Mouse (Mus musculus): ENCODE measurements around the gene Loxl3. TPM values are rescaled to one million over a fixed set of nuclear protein-coding genes. Genes with fewer than 3 reads are reported as not detected.

Gene Loxl3
- polyA plus RNA-seq, 1 experiment from 2014 or later = 10.5 TPM

- 79% methylated on average over 5 of the region's 5 CpGs for WGBS
- peaks cover 28% of the 10 kb centered on the region for H3K4me1 ChIP-seq (replicated peaks)
- DNase-seq (ENCODE audit: low spot score) = no peak
- no peaks in the 10 kb centered on the region for H3K36me3 ChIP-seq
- H3K4me3 ChIP-seq = no peak overlapping the region
- H3K27me3 ChIP-seq (ENCODE audit: insufficient read depth, poor library complexity, severe bottlenecking) = peaks cover 24% of the 10 kb centered on the region
- H3K27ac ChIP-seq = no peak overlapping the region
- no peaks in the 10 kb centered on the region for H3K9me3 ChIP-seq
Observed at GRCm38 (mm10) chr6:83040601-83041000, 6.6 kb downstream of the Loxl3 start.

- H3K27ac ChIP-seq = 0 out of 2 replicates have a peak overlapping the region, but pooled peaks have one; percentile 40
- H3K36me3 ChIP-seq = no peaks in the 10 kb centered on the region
- no peak for DNase-seq (ENCODE audit: low spot score)
- peaks cover 22% of the 10 kb centered on the region for H3K4me1 ChIP-seq (replicated peaks)
- no peaks in the 10 kb centered on the region for H3K27me3 ChIP-seq (ENCODE audit: insufficient read depth, poor library complexity, severe bottlenecking)
- 60% methylated on average over 6 of the region's 6 CpGs for WGBS
- no peak overlapping the region for H3K4me3 ChIP-seq
- H3K9me3 ChIP-seq = no peaks in the 10 kb centered on the region
Observed at GRCm38 (mm10) chr6:83043561-83043960, 9.6 kb downstream of the Loxl3 start.

GRCm38 (mm10) chr6:83043993-83044392, 10.0 kb downstream of the Loxl3 start:
- no peaks in the 10 kb centered on the region for H3K9me3 ChIP-seq
- no peaks in the 10 kb centered on the region for H3K27me3 ChIP-seq (ENCODE audit: insufficient read depth, poor library complexity, severe bottlenecking)
- H3K4me3 ChIP-seq = no peak overlapping the region
- 0 out of 2 replicates have a peak overlapping the region, but pooled peaks have one; percentile 40 for H3K27ac ChIP-seq
- H3K4me1 ChIP-seq (replicated peaks) = peaks cover 18% of the 10 kb centered on the region
- no peaks in the 10 kb centered on the region for H3K36me3 ChIP-seq
- 90% methylated on average over 5 of the region's 5 CpGs for WGBS
- DNase-seq (ENCODE audit: low spot score) = no peak

GRCm38 (mm10) chr6:83044742-83045141, 10.8 kb downstream of the Loxl3 start:
- H3K36me3 ChIP-seq = no peaks in the 10 kb centered on the region
- WGBS = 78% methylated on average over 9 of the region's 9 CpGs
- H3K27ac ChIP-seq = no peak overlapping the region
- H3K4me1 ChIP-seq (replicated peaks) = peaks cover 18% of the 10 kb centered on the region
- DNase-seq (ENCODE audit: low spot score) = no peak
- no peak overlapping the region for H3K4me3 ChIP-seq
- no peaks in the 10 kb centered on the region for H3K9me3 ChIP-seq
- H3K27me3 ChIP-seq (ENCODE audit: insufficient read depth, poor library complexity, severe bottlenecking) = no peaks in the 10 kb centered on the region

GRCm38 (mm10) chr6:83049367-83049766, 15.4 kb downstream of the Loxl3 start:
- Histone ChIP-seq H3K27ac (no peak overlapping the region), H3K27me3 (ENCODE audit: insufficient read depth, poor library complexity, severe bottlenecking) (no peaks in the 10 kb centered on the region), H3K9me3 (no peaks in the 10 kb centered on the region), H3K4me1 (replicated peaks) (peaks cover 27% of the 10 kb centered on the region), H3K36me3 (peaks cover 24% of the 10 kb centered on the region), H3K4me3 (no peak overlapping the region)
- DNase-seq (ENCODE audit: low spot score) = no peak
- WGBS = 73% methylated on average over 10 of the region's 10 CpGs

GRCm38 (mm10) chr6:83053136-83053960, 19.4 kb downstream of the Loxl3 start:
- peak overlapping the region; percentile 95 for H3K27ac ChIP-seq
- peaks cover 49% of the 10 kb centered on the region for H3K36me3 ChIP-seq
- peaks cover 40% of the 10 kb centered on the region for H3K4me1 ChIP-seq (replicated peaks)
- H3K4me3 ChIP-seq = peak overlapping the region; percentile 99
- H3K9me3 ChIP-seq = no peaks in the 10 kb centered on the region
- whole genome bisulfite sequencing = 3% methylated on average over 26 of the region's 26 CpGs
- DNase-seq (ENCODE audit: low spot score) = peak; percentile 66
- H3K27me3 ChIP-seq (ENCODE audit: insufficient read depth, poor library complexity, severe bottlenecking) = no peaks in the 10 kb centered on the region

- no peaks in the 10 kb centered on the region for H3K9me3 ChIP-seq
- peak; percentile 97 for DNase-seq (ENCODE audit: low spot score)
- H3K27me3 ChIP-seq (ENCODE audit: insufficient read depth, poor library complexity, severe bottlenecking) = 0 out of 2 replicates have a peak, but pooled peaks cover 3% of the 10 kb centered on the region
- H3K4me3 ChIP-seq = peak within 1 kb of the TSS; percentile 99
- peaks cover 40% of the 10 kb centered on the region for H3K4me1 ChIP-seq (replicated peaks)
- under 1% methylated on average over 64 of the region's 64 CpGs for whole genome bisulfite sequencing
- H3K27ac ChIP-seq = peak within 1 kb of the TSS; percentile 95
- H3K36me3 ChIP-seq = peaks cover 49% of the 10 kb centered on the region
Observed at GRCm38 (mm10) chr6:83054074-83054851, 20.3 kb downstream of the Loxl3 start, which contains the start of gene Aup1. Aup1 (plus strand) TSS chr6:83054521.

- Histone ChIP-seq H3K27me3 (ENCODE audit: insufficient read depth, poor library complexity, severe bottlenecking) (0 out of 2 replicates have a peak, but pooled peaks cover 3% of the 10 kb centered on the region), H3K4me3 (peak within 1 kb of the TSS; percentile 99), H3K36me3 (peaks cover 47% of the 10 kb centered on the region), H3K9me3 (no peaks in the 10 kb centered on the region), H3K4me1 (replicated peaks) (peaks cover 40% of the 10 kb centered on the region), H3K27ac (peak within 1 kb of the TSS; percentile 95)
- DNase-seq (ENCODE audit: low spot score) = no peak
- WGBS = under 1% methylated on average over 50 of the region's 50 CpGs
Observed at GRCm38 (mm10) chr6:83054871-83055431, 21.0 kb downstream of the Loxl3 start, which contains the start of gene Htra2. Htra2 (minus strand) TSS chr6:83055273.

GRCm38 (mm10) chr6:83057790-83058189, 23.8 kb downstream of the Loxl3 start, which contains the start of gene Dqx1:
Dqx1 (plus strand) TSS chr6:83057844.
- Histone ChIP-seq H3K36me3 (peaks cover 25% of the 10 kb centered on the region), H3K4me1 (replicated peaks) (peaks cover 30% of the 10 kb centered on the region), H3K4me3 (peak within 1 kb of the TSS; percentile 6; the same call in 1 of the 2 replicates), H3K27me3 (ENCODE audit: insufficient read depth, poor library complexity, severe bottlenecking) (peaks cover 31% of the 10 kb centered on the region), H3K27ac (no peak within 1 kb of the TSS), H3K9me3 (no peaks in the 10 kb centered on the region)
- 48% methylated on average over 3 of the region's 3 CpGs for WGBS
- DNase-seq (ENCODE audit: low spot score) = no peak

GRCm38 (mm10) chr6:83058725-83059124, 24.8 kb downstream of the Loxl3 start:
- Histone ChIP-seq H3K4me3 (no peak overlapping the region), H3K27ac (no peak overlapping the region), H3K9me3 (no peaks in the 10 kb centered on the region), H3K27me3 (ENCODE audit: insufficient read depth, poor library complexity, severe bottlenecking) (peaks cover 40% of the 10 kb centered on the region), H3K4me1 (replicated peaks) (peaks cover 22% of the 10 kb centered on the region), H3K36me3 (peaks cover 25% of the 10 kb centered on the region)
- no peak for DNase-seq (ENCODE audit: low spot score)
- WGBS = 93% methylated on average over 2 of the region's 2 CpGs

GRCm38 (mm10) chr6:83065995-83066394, 32.0 kb downstream of the Loxl3 start:
- Histone ChIP-seq H3K4me1 (replicated peaks) (peaks cover 32% of the 10 kb centered on the region), H3K27ac (no peak overlapping the region), H3K27me3 (ENCODE audit: insufficient read depth, poor library complexity, severe bottlenecking) (peaks cover 100% of the 10 kb centered on the region), H3K9me3 (no peaks in the 10 kb centered on the region), H3K4me3 (no peak overlapping the region), H3K36me3 (no peaks in the 10 kb centered on the region)
- no peak for DNase-seq (ENCODE audit: low spot score)
- WGBS = 44% methylated on average over 8 of the region's 8 CpGs

GRCm38 (mm10) chr6:83066441-83066840, 32.5 kb downstream of the Loxl3 start:
- H3K36me3 ChIP-seq = no peaks in the 10 kb centered on the region
- peaks cover 36% of the 10 kb centered on the region for H3K4me1 ChIP-seq (replicated peaks)
- WGBS = 27% methylated on average over 6 of the region's 6 CpGs
- no peaks in the 10 kb centered on the region for H3K9me3 ChIP-seq
- DNase-seq (ENCODE audit: low spot score) = no peak
- H3K27ac ChIP-seq = no peak overlapping the region
- peaks cover 100% of the 10 kb centered on the region for H3K27me3 ChIP-seq (ENCODE audit: insufficient read depth, poor library complexity, severe bottlenecking)
- H3K4me3 ChIP-seq = no peak overlapping the region
